Mouse (Mus musculus): ENCODE results near the gene Rbl2.

Gene Rbl2

GRCm38 (mm10) chr8:91159959-91160800 is 90.3 kb downstream of the Rbl2 start:
- DNase-seq (ENCODE audit: extremely low read depth, low read depth): no peak

- DNase-seq (ENCODE audit: extremely low read depth, low read depth): no peak
Measured at GRCm38 (mm10) chr8:91170152-91170551, 100.3 kb downstream of the Rbl2 start.

- no peak for DNase-seq (ENCODE audit: extremely low read depth, low read depth)
Measured at GRCm38 (mm10) chr8:91170914-91171313, 101.1 kb downstream of the Rbl2 start.

GRCm38 (mm10) chr8:91171605-91172004 is 101.7 kb downstream of the Rbl2 start:
- DNase-seq (ENCODE audit: extremely low read depth, low read depth): no peak

Data from MEL-GATA-1-ER (cell line).